Mouse (Mus musculus) cortical plate, adult 2 months (tissue): ENCODE measurements around the gene Ppy. TPM values are rescaled to one million over a fixed set of nuclear protein-coding genes. Genes with fewer than 3 reads are reported as not detected.

Source experiments
- H3K27ac ChIP-seq: fragments of 200-500 bp; 2 replicates; pipeline ENCODE4 v1.5.1; 2012; ENCODE audit warnings: low read length, control low read depth, inconsistent platforms; ENCODE audit not compliant: insufficient read depth
- H3K4me1 ChIP-seq: fragments of 200-500 bp; 2 replicates; pipeline ENCODE4 v1.6.1; 2011; ENCODE audit warnings: low read length; ENCODE audit not compliant: control insufficient read depth, insufficient read depth
- H3K4me3 ChIP-seq: fragments of 200-500 bp; 2 replicates; pipeline ENCODE4 v1.5.1; 2011; ENCODE audit warnings: mild to moderate bottlenecking, low read length, control low read depth; ENCODE audit not compliant: insufficient read depth
- CTCF ChIP-seq: fragments of 200-500 bp; IDR thresholded peaks from 2 replicates; pipeline ENCODE4 v1.5.1; 2011; ENCODE audit warnings: mild to moderate bottlenecking, control low read depth, low read length; ENCODE audit not compliant: insufficient read depth; ENCODE audit errors: extremely low read depth
- POLR2A ChIP-seq: fragments of 200-500 bp; IDR thresholded peaks from 2 replicates; pipeline ENCODE4 v1.6.1; 2011; ENCODE audit warnings: mild to moderate bottlenecking, low read length, control low read depth; ENCODE audit not compliant: insufficient read depth; ENCODE audit errors: extremely low read depth
- polyA plus RNA-seq: library from polyadenylated mRNA; depleted of rRNA; stranded (reverse); fragments of >200 nt; gene quantifications from 2 replicates; pipeline ENCODE4 v1.2.3, GENCODE M21; 2012; rRNA removed

The Ppy gene
- polyA plus RNA-seq: not detected in 2 replicates

DNA sequence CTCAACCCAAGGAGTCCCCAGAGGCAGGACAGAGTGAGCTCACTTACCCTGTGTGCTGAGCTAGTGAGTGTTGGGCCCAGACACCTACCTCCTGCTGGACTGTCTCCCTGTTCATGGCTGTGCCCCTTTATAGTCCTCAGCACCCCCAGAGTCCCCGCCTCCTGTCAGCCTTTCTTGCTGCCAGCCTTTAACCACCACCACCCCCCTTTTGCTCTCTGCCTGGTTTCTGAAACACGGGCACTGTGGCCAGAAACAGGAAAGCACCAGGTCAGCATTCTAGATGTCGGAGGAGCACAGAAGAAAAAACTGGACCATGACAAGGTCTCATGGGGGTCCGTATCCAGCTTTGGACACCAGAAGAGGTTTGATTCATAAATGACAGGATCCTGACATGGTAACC, at the start of gene Ppy:
Gene Ppy (minus strand): TSS at position 101 of the 400 bp plus-strand sequence.
- TF ChIP-seq POLR2A (no peak), CTCF (no peak)
- Histone ChIP-seq H3K4me3 (no peak within 1 kb of the TSS), H3K4me1 (no peaks in the 10 kb centered on the region), H3K27ac (no peak within 1 kb of the TSS)

- Histone ChIP-seq H3K27ac (no peak overlapping the region), H3K4me3 (no peak overlapping the region), H3K4me1 (no peaks in the 10 kb centered on the region)
- TF ChIP-seq CTCF: no peak
- no peak for TF ChIP-seq POLR2A
Measured at GRCm38 (mm10) chr11:102147213-102147989, 46.3 kb upstream of the Ppy start.

- TF ChIP-seq CTCF (no peak), POLR2A (no peak)
Measured at GRCm38 (mm10) chr11:102146531-102146930, 45.4 kb upstream of the Ppy start.

GRCm38 (mm10) chr11:102146005-102146404, 44.9 kb upstream of the Ppy start:
- H3K4me1 ChIP-seq: no peaks in the 10 kb centered on the region
- H3K4me3 ChIP-seq: no peak overlapping the region
- TF ChIP-seq POLR2A (no peak), CTCF (no peak)
- H3K27ac ChIP-seq: no peak overlapping the region

More at GRCm38 (mm10) chr11:102146531-102146930, 45.4 kb upstream of the Ppy start:
- no peak overlapping the region for H3K4me3 ChIP-seq
- no peaks in the 10 kb centered on the region for H3K4me1 ChIP-seq
- H3K27ac ChIP-seq: no peak overlapping the region

DNA sequence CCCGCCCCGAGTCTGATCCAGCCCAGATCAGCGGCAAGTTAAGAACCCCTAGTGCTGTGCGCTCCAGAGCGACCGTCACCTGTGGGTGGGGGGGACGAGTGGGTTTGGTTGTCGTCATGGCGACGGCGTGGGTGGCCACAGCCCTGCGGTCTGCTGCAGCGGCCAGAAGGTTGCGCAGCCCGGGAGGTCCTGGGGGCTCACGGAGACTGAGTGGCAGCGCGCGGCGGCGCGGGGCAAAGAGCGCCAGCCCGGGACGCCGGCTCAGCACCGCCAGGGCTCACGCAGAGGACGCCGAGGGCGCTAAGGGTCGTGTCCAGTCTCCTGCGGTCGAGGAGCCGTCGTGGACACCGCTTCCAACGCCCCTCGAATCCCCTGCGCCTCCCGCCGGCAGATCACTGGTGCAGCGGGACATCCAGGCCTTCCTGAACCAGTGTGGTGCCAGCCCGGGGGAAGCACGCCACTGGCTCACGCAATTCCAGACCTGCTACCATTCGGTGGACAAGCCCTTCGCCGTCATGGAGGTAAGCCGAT, 44.4 kb upstream of the Ppy start, which contains the start of gene Nags:
Gene Nags (plus strand): TSS at position 43 of the 531 bp plus-strand sequence.
- Histone ChIP-seq H3K4me3 (no peak within 1 kb of the TSS), H3K4me1 (no peaks in the 10 kb centered on the region), H3K27ac (no peak within 1 kb of the TSS)
- TF ChIP-seq CTCF (no peak), POLR2A (no peak)

DNA sequence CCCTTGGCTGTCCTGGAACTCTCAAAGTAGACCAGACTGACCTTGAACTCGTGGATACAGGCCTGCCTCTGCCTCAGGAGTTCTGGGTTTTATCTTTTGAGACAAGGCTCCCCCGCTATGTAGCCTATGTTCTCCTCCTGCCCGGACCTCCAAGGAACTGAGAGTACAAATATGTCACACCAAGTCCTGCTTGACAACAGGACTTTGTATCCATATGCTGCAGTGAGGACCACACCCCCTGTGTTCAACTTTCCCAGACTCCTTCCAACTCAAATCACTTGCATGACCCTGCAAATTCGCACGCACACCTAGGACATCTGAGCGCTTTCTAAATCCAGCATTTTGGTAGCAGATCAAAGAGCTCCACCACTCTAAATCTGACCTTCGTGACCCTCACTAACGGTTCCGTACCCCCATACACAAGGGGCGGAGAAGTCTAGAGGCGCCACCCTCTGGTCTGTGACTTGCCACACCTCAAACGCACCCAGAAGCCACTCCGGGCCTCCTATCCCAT, 43.9 kb upstream of the Ppy start:
- Histone ChIP-seq H3K4me1 (no peaks in the 10 kb centered on the region), H3K27ac (no peak overlapping the region), H3K4me3 (no peak overlapping the region)
- TF ChIP-seq POLR2A: no peak
- no peak for TF ChIP-seq CTCF

GRCm38 (mm10) chr11:102142355-102142754, 41.2 kb upstream of the Ppy start:
- Histone ChIP-seq H3K27ac (no peak overlapping the region), H3K4me3 (no peak overlapping the region), H3K4me1 (no peaks in the 10 kb centered on the region)
- TF ChIP-seq POLR2A: no peak
- no peak for TF ChIP-seq CTCF

GRCm38 (mm10) chr11:102140508-102140907, 39.4 kb upstream of the Ppy start:
- peak; percentile 55 for TF ChIP-seq CTCF
- no peak for TF ChIP-seq POLR2A
- H3K4me3 ChIP-seq: no peak overlapping the region

DNA sequence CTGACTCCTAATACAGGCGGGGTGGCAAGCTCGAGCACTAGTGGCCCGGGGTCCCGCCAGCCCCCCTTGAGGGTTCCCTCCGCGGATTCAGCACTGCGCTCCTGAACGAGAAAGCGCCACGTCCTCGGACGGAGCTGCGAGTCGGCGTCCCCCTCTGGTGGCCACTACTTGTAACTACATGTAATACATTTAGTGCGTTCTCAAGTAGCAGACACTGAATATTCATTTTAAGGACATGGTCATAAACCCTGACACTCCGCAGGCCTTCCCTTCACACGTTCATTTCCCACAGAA, 37.3 kb upstream of the Ppy start:
- no peaks in the 10 kb centered on the region for H3K4me1 ChIP-seq
- no peak overlapping the region for H3K4me3 ChIP-seq
- no peak overlapping the region for H3K27ac ChIP-seq
- TF ChIP-seq POLR2A (no peak), CTCF (peak; percentile 86)

More at GRCm38 (mm10) chr11:102140508-102140907, 39.4 kb upstream of the Ppy start:
- H3K27ac ChIP-seq: no peak overlapping the region
- no peaks in the 10 kb centered on the region for H3K4me1 ChIP-seq

- Histone ChIP-seq H3K4me1 (no peaks in the 10 kb centered on the region), H3K4me3 (no peak overlapping the region)
- TF ChIP-seq CTCF: no peak
- TF ChIP-seq POLR2A: no peak
Measured at GRCm38 (mm10) chr11:102137625-102138446, 36.7 kb upstream of the Ppy start.

More at GRCm38 (mm10) chr11:102137625-102138446, 36.7 kb upstream of the Ppy start:
- H3K27ac ChIP-seq: no peak overlapping the region
